Mouse (Mus musculus) splenic B cell, adult 2 months (primary cell): ENCODE results near the gene Mrps21.
"Not testable (repeated sequence)": the region's sequence is repeated elsewhere in the genome, so short reads cannot be mapped to it uniquely, and the experiment has no call there.

Experiments used
- DNase-seq: peaks from one replicate; pipeline ENCODE4 v3.0.0-alpha.2; 2011; ENCODE audit warnings: low read depth, low spot score
- H3K27me3 ChIP-seq: 2 replicates; pipeline ENCODE4 v1.6.1; 2012; ENCODE audit warnings: mild to moderate bottlenecking, low read length, moderate library complexity, mixed read lengths; ENCODE audit not compliant: control insufficient read depth, poor library complexity, insufficient read depth, severe bottlenecking
- H3K36me3 ChIP-seq: 2 replicates; pipeline ENCODE4 v1.6.1; 2012; ENCODE audit warnings: mild to moderate bottlenecking, low read length, moderate library complexity, mixed read lengths; ENCODE audit not compliant: control insufficient read depth, poor library complexity, insufficient read depth, severe bottlenecking

The Mrps21 gene

DNA sequence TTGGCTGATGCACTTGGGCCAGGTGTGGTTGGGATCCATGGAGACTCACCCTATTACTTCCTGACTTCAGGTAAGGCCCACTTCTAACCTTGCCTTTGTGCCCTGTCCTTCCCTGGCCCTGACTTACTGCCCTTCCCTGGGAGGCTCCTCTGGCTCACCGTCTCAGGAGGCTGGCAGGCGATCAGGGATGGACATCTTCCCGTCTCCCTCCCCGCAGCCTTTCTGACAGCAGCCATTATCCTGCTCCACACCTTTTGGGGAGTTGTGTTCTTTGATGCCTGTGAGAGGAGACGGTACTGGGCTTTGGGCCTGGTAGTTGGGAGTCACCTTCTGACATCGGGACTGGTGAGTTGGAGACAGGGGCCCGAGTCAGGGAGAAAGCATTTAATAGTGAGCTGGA, 24.2 kb upstream of the Mrps21 start:
- H3K27me3 ChIP-seq, DNase-seq, H3K36me3 ChIP-seq: not testable (repeated sequence)

DNA sequence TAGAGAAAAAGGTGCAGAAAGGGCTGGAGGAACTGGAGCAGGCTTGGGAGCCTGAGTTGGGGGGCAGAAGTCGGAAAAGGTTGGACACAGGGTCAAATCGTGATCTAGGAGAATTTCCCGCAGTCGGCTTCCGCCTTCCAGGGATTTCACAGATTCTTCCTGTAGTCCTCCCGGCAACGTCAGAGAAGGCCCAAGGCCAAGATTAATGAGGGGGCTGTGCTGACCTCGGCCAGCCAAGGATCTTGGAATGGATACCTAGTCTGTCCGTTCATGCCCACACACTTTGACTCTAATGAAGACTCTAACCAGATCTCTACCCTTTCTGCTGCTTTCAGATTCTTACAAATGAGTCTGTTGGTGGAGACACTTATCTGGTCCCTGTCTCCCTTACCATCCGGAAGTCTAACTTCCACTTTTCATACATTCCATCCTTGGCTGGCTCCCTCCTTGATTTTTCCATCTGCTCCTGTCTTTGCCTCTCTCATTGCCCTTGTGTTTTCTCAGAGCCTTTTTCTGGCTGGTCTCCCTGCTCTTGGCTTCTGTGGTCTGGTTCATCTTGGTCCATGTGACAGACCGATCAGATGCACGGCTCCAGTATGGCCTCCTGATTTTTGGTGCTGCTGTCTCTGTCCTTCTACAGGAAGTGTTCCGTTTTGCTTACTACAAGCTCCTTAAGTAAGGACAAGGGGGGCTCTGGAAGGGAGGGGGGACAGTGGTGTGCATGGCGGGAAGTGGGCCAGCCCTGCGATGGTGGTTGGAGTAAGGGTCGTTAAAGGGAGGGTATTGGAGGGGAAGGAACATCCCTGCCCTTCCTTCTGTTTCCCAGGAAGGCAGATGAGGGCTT, 23.2 kb upstream of the Mrps21 start:
- Histone ChIP-seq H3K27me3 (no peaks in the 10 kb centered on the region), H3K36me3 (no peaks in the 10 kb centered on the region)
- no peak for DNase-seq

DNA sequence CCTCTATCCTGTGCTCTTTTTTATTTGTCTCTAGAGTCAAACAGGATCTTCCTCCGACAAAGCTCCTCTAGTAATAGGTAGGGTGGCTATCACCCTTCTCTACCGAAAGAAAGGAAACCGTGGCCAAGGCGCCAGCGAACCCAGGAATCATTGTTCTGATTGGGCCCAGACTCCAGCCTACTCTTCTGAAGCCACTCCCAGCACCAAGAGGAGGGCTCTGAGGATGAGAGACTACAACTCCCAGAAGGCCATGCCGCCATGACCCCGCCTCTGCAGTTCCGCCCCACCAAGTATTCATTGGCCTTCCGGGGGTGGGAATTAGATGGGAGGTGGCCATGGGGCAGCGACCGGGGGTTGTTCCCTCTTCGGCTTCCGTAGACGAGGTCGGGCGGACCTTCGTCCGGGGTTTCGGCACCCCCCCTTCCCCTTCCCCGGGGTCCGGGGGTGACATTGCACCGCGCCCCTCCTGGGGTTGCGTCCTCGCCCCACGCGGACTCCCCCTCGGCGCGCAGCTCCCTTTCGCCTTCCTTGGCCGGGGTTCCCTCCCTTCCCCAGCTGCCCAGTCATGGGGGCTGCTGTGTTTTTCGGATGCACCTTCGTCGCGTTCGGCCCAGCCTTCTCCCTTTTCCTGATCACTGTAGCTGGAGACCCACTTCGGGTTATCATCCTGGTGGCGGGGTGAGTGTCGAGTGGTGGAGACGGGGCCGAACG, 22.4 kb upstream of the Mrps21 start, which contains the start of gene Aph1a:
TSS of gene Aph1a (plus strand) at position 364 of the 711 bp plus-strand sequence.
- not testable (repeated sequence) for H3K36me3 ChIP-seq, H3K27me3 ChIP-seq
- peak; percentile 97 for DNase-seq

DNA sequence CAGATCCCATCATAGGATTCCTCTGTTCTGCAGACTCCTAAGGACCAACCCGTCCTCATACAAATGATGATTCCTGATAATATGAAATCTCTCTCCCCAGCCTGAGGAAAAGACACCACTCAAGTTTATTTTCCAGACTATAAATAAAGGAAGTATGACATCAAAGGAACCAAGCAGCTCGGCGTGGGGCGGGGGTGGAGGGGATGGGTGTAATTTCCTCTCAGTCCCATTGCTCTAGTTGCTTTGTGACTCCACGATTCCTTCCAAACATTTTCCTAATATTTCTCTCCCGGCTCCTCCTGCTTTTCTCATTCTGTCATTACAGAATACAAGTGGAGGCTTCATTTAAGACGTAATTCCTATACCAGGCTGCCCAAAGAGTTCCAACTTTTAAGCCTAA, 21.8 kb upstream of the Mrps21 start:
- H3K27me3 ChIP-seq = no peaks in the 10 kb centered on the region
- peak; percentile 42 for DNase-seq
- no peaks in the 10 kb centered on the region for H3K36me3 ChIP-seq

DNA sequence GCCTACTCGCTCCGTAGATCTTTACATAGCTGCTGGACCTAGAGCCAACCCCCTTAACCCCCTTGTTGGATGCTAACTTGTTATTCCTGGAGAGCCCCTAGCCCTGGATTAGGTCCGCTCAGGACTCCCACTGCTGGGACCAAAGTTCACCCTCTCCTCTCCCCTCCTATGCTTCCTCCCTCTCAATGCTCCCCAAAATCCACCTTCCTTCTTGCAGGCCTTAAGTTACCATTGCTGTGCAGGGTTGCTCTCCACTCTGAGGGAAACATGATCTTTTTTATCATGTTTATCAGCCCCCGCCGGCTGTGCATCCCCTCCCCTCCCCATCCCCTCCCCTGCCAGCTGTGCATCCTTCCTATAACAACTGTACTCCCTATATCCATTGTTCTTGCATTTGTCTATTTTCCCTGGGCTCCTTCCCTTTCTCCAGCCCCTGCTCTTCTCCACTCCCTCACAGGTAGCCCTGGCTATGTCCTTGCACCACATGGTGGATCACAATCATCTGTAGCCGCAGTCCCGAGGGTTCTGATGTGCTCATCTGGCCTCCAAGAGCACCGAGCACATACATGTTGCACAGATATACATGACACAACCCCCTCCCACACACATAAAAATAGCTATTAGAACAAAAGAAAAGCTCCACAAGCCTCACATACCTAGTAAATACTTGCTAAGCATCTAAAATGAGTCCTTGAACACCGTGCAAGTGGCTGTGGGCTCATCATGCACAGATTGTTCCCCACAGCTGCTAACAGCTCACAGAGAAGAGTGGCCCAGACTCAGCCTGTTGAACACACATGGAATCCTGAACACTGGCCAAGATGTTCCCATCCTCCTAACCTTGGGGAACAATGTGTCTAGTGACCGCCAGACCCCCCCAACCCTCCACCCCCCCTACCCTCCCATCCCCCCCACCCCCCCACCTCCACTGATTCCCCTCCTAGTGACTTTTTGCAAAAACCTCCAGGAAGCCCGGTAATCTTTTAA, 21.0 kb upstream of the Mrps21 start:
- H3K36me3 ChIP-seq = no peaks in the 10 kb centered on the region
- no peaks in the 10 kb centered on the region for H3K27me3 ChIP-seq
- DNase-seq = no peak

DNA sequence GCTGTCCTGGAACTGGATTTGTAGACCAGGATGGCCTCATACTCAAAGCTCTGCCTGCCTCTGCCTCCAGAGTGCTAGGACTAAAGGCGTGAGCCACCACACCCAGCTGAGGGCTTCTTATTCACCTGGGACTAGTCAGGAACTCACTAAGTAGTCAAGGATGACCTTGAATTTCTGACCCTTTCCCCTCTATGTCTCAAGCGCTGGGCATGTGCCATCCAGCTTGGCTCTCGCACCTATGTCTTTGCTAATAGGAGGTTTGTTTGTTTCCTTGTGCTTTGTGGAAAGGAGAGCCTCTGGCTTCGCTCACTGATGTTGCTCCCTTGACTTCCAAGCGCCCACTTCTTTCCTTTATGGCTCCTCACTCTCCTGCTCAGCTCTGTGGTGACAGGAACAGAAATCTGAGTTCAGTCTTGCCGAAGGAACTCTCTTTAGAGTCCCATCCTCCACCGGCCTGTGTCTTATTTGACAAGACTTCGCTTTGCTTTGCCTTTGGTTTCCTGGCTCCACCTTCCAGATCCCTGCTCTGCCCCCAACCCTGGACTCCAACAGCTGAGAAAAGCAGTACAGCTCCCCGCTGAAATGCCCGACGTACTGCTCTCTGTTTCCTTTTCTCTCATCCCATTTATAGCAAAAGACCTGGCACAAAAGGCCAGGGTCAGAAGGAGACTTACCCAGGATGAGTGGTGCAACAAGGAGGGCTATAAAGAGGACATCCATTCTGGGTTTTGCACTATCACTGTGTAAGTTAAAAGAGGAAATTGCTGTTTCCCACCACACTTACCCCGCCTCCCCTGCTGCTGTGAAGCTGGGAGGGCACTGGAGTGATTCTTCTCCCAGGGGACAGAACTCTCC, 20.1 kb upstream of the Mrps21 start, which contains the start of gene BC028528:
TSS of gene BC028528 (minus strand) at position 795 of the 855 bp plus-strand sequence.
- H3K36me3 ChIP-seq = no peaks in the 10 kb centered on the region
- peak; percentile 91 for DNase-seq
- no peaks in the 10 kb centered on the region for H3K27me3 ChIP-seq

DNA sequence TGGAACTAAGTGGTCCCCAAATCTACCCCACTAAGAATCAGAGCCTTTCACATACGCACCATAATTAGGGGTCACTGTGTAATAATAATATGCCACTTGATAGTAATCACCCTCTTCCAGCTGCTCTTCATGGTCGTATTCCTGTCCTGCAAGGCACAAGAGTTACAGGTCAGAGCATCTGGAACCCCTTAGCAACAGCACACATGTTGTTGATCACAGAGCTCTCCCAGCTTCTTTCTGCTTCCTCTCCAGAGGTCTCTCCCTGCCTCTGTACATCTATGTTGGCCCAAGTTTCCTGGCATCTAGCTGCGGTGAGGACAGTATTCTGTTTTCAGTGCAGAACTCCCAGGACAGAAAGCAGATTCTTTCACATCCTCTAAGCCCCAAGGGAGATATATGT, 18.3 kb upstream of the Mrps21 start:
- H3K36me3 ChIP-seq = no peaks in the 10 kb centered on the region
- H3K27me3 ChIP-seq = no peaks in the 10 kb centered on the region
- DNase-seq = no peak

DNA sequence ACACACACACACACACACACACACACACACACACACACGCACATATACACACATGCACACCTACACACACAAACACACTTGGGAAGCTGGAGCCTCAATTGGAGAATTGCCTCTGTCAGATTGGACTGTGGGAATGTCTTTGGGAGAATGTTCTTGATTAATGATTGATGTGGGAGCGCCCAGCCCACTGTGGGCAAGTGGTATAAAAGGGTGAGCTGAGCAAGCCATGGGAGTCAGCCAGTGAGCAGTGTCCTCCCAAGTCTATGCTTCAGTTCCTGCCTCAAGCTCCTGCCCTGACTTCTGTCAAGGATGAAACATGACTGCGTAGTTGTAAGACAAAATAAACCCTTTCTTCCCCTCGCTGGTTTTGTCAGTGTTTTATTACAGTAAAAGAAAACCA, 16.3 kb upstream of the Mrps21 start:
- Histone ChIP-seq H3K27me3 (no peaks in the 10 kb centered on the region), H3K36me3 (no peaks in the 10 kb centered on the region)
- DNase-seq = no peak

DNA sequence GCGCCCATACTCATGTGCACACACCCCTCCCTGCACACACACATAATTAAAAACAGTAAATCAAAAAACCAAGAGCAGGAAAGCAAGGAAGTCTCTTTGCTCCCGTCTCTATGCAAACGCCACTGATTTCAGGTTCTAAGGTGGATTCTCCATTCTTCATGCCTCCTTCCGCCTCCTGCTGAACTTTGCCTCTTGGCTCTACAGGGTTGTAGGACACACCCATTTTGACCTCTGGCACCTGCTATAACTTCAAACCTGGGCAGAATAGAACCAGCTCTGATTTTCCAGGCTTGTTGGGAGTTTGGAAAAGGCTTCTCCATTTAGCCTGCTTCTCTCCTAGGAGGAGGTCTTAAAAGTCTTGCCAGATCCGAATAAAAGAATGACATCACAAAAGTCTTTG, 13.1 kb upstream of the Mrps21 start:
- H3K27me3 ChIP-seq = no peaks in the 10 kb centered on the region
- H3K36me3 ChIP-seq = no peaks in the 10 kb centered on the region
- DNase-seq = no peak

DNA sequence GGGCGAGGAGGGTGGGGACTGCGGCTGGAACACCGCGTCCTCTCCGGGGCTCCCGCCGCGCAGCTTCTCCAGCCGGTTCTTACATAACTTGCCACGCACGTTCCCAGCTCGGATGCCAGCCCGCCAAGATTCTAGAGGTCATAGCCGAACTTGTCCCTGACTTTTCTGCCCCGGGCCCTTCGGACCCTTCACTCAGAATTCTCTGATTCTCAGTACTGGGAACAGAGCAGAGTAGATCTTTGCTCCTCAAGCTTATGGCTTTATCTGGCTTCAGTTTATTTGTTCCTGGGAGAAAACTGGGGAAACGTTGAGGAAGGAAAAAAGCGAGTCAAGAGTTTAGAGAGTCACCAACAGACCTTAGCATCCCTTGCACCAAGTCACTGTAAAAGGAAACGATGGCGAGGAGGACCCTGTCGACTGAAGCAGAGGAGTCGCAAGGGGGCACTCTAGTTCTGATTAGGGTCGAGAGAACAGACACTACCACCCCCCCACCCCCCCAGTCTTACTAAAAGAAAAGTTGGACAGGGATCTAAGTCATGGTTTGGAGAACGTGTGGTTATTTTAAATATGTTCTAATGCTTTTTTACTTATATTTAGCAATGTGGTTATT, 11.6 kb upstream of the Mrps21 start:
- H3K36me3 ChIP-seq = no peaks in the 10 kb centered on the region
- H3K27me3 ChIP-seq = no peaks in the 10 kb centered on the region
- DNase-seq = peak; percentile 83

DNA sequence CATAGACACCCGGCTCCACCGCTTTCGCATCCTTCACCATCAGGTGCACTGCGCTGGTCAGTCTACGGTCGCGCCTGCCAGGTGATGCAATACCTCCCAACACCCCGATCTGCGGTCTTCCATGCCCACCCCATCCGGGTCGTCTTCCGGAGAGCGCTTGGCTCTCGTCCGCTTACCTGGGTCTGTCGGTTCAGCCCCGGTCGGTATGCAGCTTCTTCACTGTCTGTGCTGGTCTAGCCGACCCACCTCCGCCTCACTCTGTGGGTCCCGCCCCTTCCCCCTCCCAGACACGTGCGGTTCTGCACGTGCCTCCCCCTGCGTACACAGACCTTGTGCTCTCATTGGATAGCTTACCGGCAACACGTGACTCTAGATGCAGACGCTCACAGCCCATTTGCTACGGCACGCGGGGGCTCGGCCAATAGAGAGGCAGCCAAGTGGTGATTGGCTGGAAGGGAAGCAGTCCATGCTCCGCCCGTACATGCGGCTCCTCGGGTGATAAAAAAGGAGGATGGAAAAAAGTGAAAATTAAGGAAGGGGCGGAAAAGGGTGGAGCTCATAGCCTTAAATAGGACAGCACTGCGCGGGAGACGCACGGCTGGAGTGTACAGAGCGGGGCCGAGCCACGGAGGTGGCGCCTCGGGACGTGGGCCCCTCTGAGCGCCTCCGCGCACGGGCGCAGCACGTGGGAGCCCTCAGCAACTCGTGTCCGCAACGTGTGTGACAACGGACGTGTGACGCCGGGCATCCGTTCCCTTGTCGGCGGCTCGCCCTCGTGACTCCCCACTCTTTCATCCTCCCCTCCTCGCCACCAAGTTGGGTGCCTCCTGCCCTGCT, 10.9 kb upstream of the Mrps21 start, which contains the start of gene Ciart:
TSS of gene Ciart (minus strand) at position 273 of the 837 bp plus-strand sequence.
- Histone ChIP-seq H3K36me3 (no peaks in the 10 kb centered on the region), H3K27me3 (no peaks in the 10 kb centered on the region)
- DNase-seq = peak; percentile 98

DNA sequence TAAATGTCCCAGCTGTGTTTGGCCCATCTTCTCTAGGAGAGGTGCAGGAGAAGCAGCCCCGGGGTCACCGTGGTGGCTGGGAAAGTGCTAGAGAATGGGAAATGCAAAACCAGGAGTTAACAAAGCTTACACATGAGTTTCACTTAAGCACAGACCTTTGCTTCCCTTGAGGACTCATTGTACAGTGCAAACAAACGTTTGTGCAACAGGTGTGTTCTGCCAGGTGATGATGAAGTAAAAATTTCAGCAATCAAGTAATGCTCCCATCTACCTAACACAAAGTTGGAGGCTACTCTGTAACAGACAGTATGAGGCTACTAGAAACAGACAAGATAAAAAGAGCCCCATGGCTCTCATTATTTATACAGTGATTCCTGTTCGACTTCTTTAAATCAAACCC, 7.7 kb upstream of the Mrps21 start:
- Histone ChIP-seq H3K36me3 (no peaks in the 10 kb centered on the region), H3K27me3 (no peaks in the 10 kb centered on the region)
- no peak for DNase-seq

DNA sequence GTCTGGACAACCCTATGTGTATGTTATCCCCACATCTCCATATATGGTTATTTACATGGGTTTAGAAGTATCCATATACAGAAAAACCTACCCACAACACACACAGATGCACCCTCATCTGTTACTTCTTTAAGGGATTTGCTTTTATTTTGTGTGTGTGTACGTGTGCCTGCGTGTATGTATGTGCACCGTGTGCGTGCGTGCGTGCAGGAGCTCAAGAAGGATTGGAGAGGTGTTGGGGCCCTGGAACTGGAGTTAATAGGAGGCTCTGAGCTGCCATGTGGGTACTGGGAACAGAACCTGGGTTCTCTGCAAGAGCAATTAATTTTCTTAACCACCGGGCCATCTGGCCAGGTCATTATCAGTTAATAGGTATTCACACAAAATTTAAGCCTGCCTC, 729 bp upstream of the Mrps21 start:
- H3K27me3 ChIP-seq = no peaks in the 10 kb centered on the region
- peaks cover 7% of the 10 kb centered on the region for H3K36me3 ChIP-seq
- no peak for DNase-seq
